In the genomic region with DNA sequence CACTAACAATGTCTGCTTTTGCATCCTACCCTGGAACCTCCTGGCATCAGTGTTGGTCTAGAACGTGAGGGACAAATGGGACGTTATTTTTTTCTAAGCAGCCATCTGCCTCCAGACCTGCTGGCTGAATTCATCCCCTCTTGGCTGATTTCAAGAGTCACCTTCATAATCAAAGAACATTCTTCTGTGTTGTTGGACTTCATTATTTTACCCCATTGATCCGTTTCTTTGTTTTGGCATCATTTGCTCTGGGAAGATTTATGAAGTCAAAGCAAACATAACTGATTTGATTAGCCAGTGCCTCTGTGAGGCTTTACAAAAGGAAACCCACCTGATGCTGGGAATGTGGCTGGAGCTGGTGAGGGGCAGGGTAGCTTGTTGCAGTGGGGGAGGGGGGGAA, we compare ENCODE assay signal across 15 mouse cellular contexts.
"Had no signal": no experiment of that assay in that cellular context is flagged by ENCODE, and none has a peak within 500 bp of the region (broad histone marks: within the 10 kb centered on the region; RNA-seq: fewer than 3 reads in every experiment).

No protein-coding gene starts in this region.

- H3K4me3 ChIP-seq: neural tube, embryonic 15.5 days; stomach, embryonic 15.5 days had no signal

- H3K9me3 ChIP-seq: neural tube, embryonic 15.5 days; stomach, embryonic 15.5 days had no signal

- H3K36me3 ChIP-seq: neural tube, embryonic 15.5 days; stomach, embryonic 15.5 days had no signal

- H3K9ac ChIP-seq: neural tube, embryonic 15.5 days; stomach, embryonic 15.5 days had no signal

- H3K4me2 ChIP-seq: neural tube, embryonic 15.5 days; stomach, embryonic 15.5 days had no signal

- H3K27me3 ChIP-seq: neural tube, embryonic 15.5 days; stomach, embryonic 15.5 days had no signal

- H3K27ac ChIP-seq: neural tube, embryonic 15.5 days; stomach, embryonic 15.5 days; stomach, postnatal 0 days had no signal

- H3K4me1 ChIP-seq: neural tube, embryonic 15.5 days had no signal

- DNase-seq: retina, postnatal 1 day; right cerebral cortex, adult 18-20 months; right cerebral cortex, postnatal 14 days; right cerebral cortex, postnatal 25 days; right cerebral cortex, postnatal 4 days; spleen, adult 18-20 months; thymus, adult 18-20 months; thymus, adult 2 months; thymus, postnatal 14 days; thymus, postnatal 25 days; thymus, postnatal 36 days; thymus, postnatal 4 days had no signal
